Mouse (Mus musculus) CD4-positive, CD25-positive, alpha-beta regulatory T cell, adult 4 months (primary cell): ENCODE results near the gene Fam178b. TPM values are rescaled to one million over a fixed set of nuclear protein-coding genes. Genes with fewer than 3 reads are reported as not detected.
"Not testable (repeated sequence)": the region's sequence is repeated elsewhere in the genome, so short reads cannot be mapped to it uniquely, and the experiment has no call there.

Experiments
- ATAC-seq: one replicate; pipeline ENCODE4 v1.8.0; 2017
- polyA plus RNA-seq, 2 experiments: library from polyadenylated mRNA; unstranded; fragments of 100-300 nt; shearing (Covaris generic); gene quantifications; one replicate each; pipeline ENCODE4 v1.2.1; 2017

Fam178b gene
- polyA plus RNA-seq, 2 experiments from 2014 or later = not detected

- ATAC-seq = no peak
Measured at GRCm38 (mm10) chr1:36540807-36541206, 142.2 kb downstream of the Fam178b start.

- no peak for ATAC-seq
Measured at GRCm38 (mm10) chr1:36540132-36540531, 142.9 kb downstream of the Fam178b start.

GRCm38 (mm10) chr1:36539186-36539585 is 143.8 kb downstream of the Fam178b start, which contains the start of gene Gm42417:
TSS of gene Gm42417 (minus strand) at chr1:36539429.
- no peak for ATAC-seq

GRCm38 (mm10) chr1:36538727-36539126 is 144.3 kb downstream of the Fam178b start:
- no peak for ATAC-seq

GRCm38 (mm10) chr1:36536783-36537182 is 146.2 kb downstream of the Fam178b start, which contains the start of gene Ankrd23:
TSS of gene Ankrd23 (minus strand) at chr1:36536883.
- ATAC-seq = not testable (repeated sequence)

GRCm38 (mm10) chr1:36536397-36536728 is 146.6 kb downstream of the Fam178b start:
- ATAC-seq = no peak

- no peak for ATAC-seq
Measured at GRCm38 (mm10) chr1:36535477-36536396, 147.2 kb downstream of the Fam178b start.

GRCm38 (mm10) chr1:36534595-36535058 is 148.4 kb downstream of the Fam178b start:
- peak; percentile 39 for ATAC-seq

- ATAC-seq = no peak
Measured at GRCm38 (mm10) chr1:36533546-36533945, 149.4 kb downstream of the Fam178b start.

- ATAC-seq = no peak
Measured at GRCm38 (mm10) chr1:36531461-36531860, 151.5 kb downstream of the Fam178b start.

GRCm38 (mm10) chr1:36530962-36531361 is 152.0 kb downstream of the Fam178b start:
- no peak for ATAC-seq

- no peak for ATAC-seq
Measured at GRCm38 (mm10) chr1:36530485-36530884, 152.5 kb downstream of the Fam178b start.

GRCm38 (mm10) chr1:36529875-36530274 is 153.1 kb downstream of the Fam178b start:
- no peak for ATAC-seq

- ATAC-seq = no peak
Measured at GRCm38 (mm10) chr1:36529274-36529673, 153.7 kb downstream of the Fam178b start.

- no peak for ATAC-seq
Measured at GRCm38 (mm10) chr1:36528351-36528750, 154.6 kb downstream of the Fam178b start.

- no peak for ATAC-seq
Measured at GRCm38 (mm10) chr1:36526903-36527302, 156.1 kb downstream of the Fam178b start.

GRCm38 (mm10) chr1:36525774-36526173 is 157.2 kb downstream of the Fam178b start:
- ATAC-seq = no peak

- ATAC-seq = no peak
Measured at GRCm38 (mm10) chr1:36524058-36524457, 158.9 kb downstream of the Fam178b start.

GRCm38 (mm10) chr1:36523332-36524013 is 159.5 kb downstream of the Fam178b start:
- no peak for ATAC-seq

GRCm38 (mm10) chr1:36522210-36522609 is 160.8 kb downstream of the Fam178b start:
- ATAC-seq = no peak

GRCm38 (mm10) chr1:36519626-36520025 is 163.4 kb downstream of the Fam178b start:
- ATAC-seq = no peak

GRCm38 (mm10) chr1:36518259-36518658 is 164.7 kb downstream of the Fam178b start:
- no peak for ATAC-seq

GRCm38 (mm10) chr1:36513718-36514117 is 169.3 kb downstream of the Fam178b start:
- ATAC-seq = no peak

GRCm38 (mm10) chr1:36513310-36513709 is 169.7 kb downstream of the Fam178b start:
- ATAC-seq = no peak
